ENCODE assay signal across 9 mouse cellular contexts in genomic region chr7:4898851-4899648, GRCm38 (mm10). TPM values are rescaled to one million over a fixed set of nuclear protein-coding genes. Genes with fewer than 3 reads are reported as not detected.
DNase-seq lines count a peak whose midpoint lies in the region; ATAC-seq lines count a peak whose summit lies in the region.
"Had no signal": no experiment of that assay in that cellular context is flagged by ENCODE, and none has a peak within 500 bp of the region (broad histone marks: within the 10 kb centered on the region; RNA-seq: fewer than 3 reads in every experiment).

No protein-coding gene starts in this region.

- H3K9ac ChIP-seq in limb, embryonic 15.5 days: no peak overlapping the region
- H3K9ac ChIP-seq in stomach, embryonic 14.5 days (replicated peaks; ENCODE audit: low read depth, low read length): no peak overlapping the region

- H3K27ac ChIP-seq in limb, embryonic 15.5 days: no peak overlapping the region
- no peak overlapping the region for H3K27ac ChIP-seq in stomach, embryonic 14.5 days (ENCODE audit: low read length)

- H3K4me2 ChIP-seq in limb, embryonic 15.5 days: peak overlapping the region; percentile 40
- H3K4me2 ChIP-seq in stomach, embryonic 14.5 days (replicated peaks; ENCODE audit: low read depth, low read length): peak overlapping the region; percentile 46

- peaks cover 17% of the 10 kb centered on the region for H3K4me1 ChIP-seq in limb, embryonic 15.5 days
- no peaks in the 10 kb centered on the region for H3K4me1 ChIP-seq in stomach, embryonic 14.5 days (ENCODE audit: control insufficient read depth, insufficient read depth, low read length)

- 16% methylated on average over 18 of the region's 18 CpGs for WGBS in limb, embryonic 15.5 days
- WGBS in stomach, embryonic 14.5 days: 19% methylated on average over 18 of the region's 18 CpGs

- H3K27me3 ChIP-seq in limb, embryonic 15.5 days: peaks cover 21% of the 10 kb centered on the region; the same call in 1 of the 2 replicates
- no peaks in the 10 kb centered on the region for H3K27me3 ChIP-seq in stomach, embryonic 14.5 days (ENCODE audit: control insufficient read depth, insufficient read depth, low read length)

- no peak for ATAC-seq in limb, embryonic 15.5 days (ENCODE audit: insufficient number of reproducible peaks, low FRiP score, low TSS enrichment, low read depth)
- no peak for ATAC-seq in stomach, embryonic 14.5 days (ENCODE audit: insufficient number of reproducible peaks, insufficient read depth, low FRiP score, low read depth)

- no peaks in the 10 kb centered on the region for H3K9me3 ChIP-seq in limb, embryonic 15.5 days
- H3K9me3 ChIP-seq in stomach, embryonic 14.5 days (ENCODE audit: control insufficient read depth, low read depth, low read length): peaks cover 3% of the 10 kb centered on the region; the same call in 1 of the 2 replicates

- H3K36me3 ChIP-seq in limb, embryonic 15.5 days: no peaks in the 10 kb centered on the region; the same call in 1 of the 2 replicates
- H3K36me3 ChIP-seq in stomach, embryonic 14.5 days (ENCODE audit: control insufficient read depth, insufficient read depth, low read length): no peaks in the 10 kb centered on the region

- peak overlapping the region; percentile 26 for H3K4me3 ChIP-seq in limb, embryonic 15.5 days
- peak overlapping the region; percentile 22 for H3K4me3 ChIP-seq in stomach, embryonic 14.5 days (ENCODE audit: low read depth, low read length)

- peak; percentile 52 for DNase-seq in adrenal gland, postnatal 10 days
- no peak for DNase-seq in adrenal gland, adult 18-20 months (ENCODE audit: low spot score in 2 of 2)
- DNase-seq in lung, postnatal 36 days: peak; percentile 13
- no peak for DNase-seq in lung, adult 18-20 months
- no peak for DNase-seq in left cerebral cortex, adult 11 months (ENCODE audit: low spot score)
- no peak for DNase-seq in spleen, postnatal 4 days (ENCODE audit: low spot score in 2 of 2)

RNA-seq across cellular contexts. Expression of gene Gm36210, which starts 7.3 kb away (rescaled TPM):
- not detected for total RNA-seq in adrenal gland, postnatal 10 days (2021)
- not detected for total RNA-seq in adrenal gland, adult 18-20 months (2021)
- 0.17 TPM in 1 of 2 replicates, not detected in the other for polyA plus RNA-seq in limb, embryonic 15.5 days (2015; fragmentation: Nextera tagmentation; extraction: Ambion mirVana)
- not detected in 2 replicates for polyA plus RNA-seq in stomach, embryonic 14.5 days (2014; fragmentation: Nextera tagmentation; extraction: Ambion mirVana)
- total RNA-seq: neutrophil, adult 5-6 weeks had no signal

RNA-seq across cellular contexts. Expression of gene Zfp628, which starts 16.0 kb away (rescaled TPM):
- 10 to 100 TPM; 14.7 to 16.4 TPM for total RNA-seq in adrenal gland, postnatal 10 days (2021)
- total RNA-seq in adrenal gland, adult 18-20 months (2021): 10 to 100 TPM; 13.9 to 17.2 TPM
- polyA plus RNA-seq in limb, embryonic 15.5 days (2015; fragmentation: Nextera tagmentation; extraction: Ambion mirVana): 3.4 TPM in 2 replicates
- 4.3 and 4.5 TPM in 2 replicates for polyA plus RNA-seq in stomach, embryonic 14.5 days (2014; fragmentation: Nextera tagmentation; extraction: Ambion mirVana)

RNA-seq across cellular contexts. Expression of gene Isoc2a, which starts 22.1 kb away (rescaled TPM):
- 10 to 100 TPM; 52.8 to 56.8 TPM for total RNA-seq in adrenal gland, postnatal 10 days (2021)
- total RNA-seq in adrenal gland, adult 18-20 months (2021): 10 to 100 TPM; 32.7 to 38.0 TPM
- 0.86 and 1.0 TPM in 2 replicates for polyA plus RNA-seq in limb, embryonic 15.5 days (2015; fragmentation: Nextera tagmentation; extraction: Ambion mirVana)
- 0.94 and 0.98 TPM in 2 replicates for polyA plus RNA-seq in stomach, embryonic 14.5 days (2014; fragmentation: Nextera tagmentation; extraction: Ambion mirVana)

RNA-seq across cellular contexts. Expression of gene Nat14, which starts 22.8 kb away (rescaled TPM):
- 1 to 10 TPM; 5.5 to 8.5 TPM for total RNA-seq in adrenal gland, postnatal 10 days (2021)
- 10 to 100 TPM in 1 of 2 experiments, 1 to 10 TPM in 1; 9.8 to 11.6 TPM for total RNA-seq in adrenal gland, adult 18-20 months (2021)
- polyA plus RNA-seq in limb, embryonic 15.5 days (2015; fragmentation: Nextera tagmentation; extraction: Ambion mirVana): 2.5 and 3.7 TPM in 2 replicates
- polyA plus RNA-seq in stomach, embryonic 14.5 days (2014; fragmentation: Nextera tagmentation; extraction: Ambion mirVana): 3.5 and 4.0 TPM in 2 replicates

RNA-seq across cellular contexts. Expression of gene Ssc5d, which starts 26.5 kb away (rescaled TPM):
- total RNA-seq in adrenal gland, postnatal 10 days (2021): 1 to 10 TPM; 5.9 to 6.9 TPM
- 1 to 10 TPM; 2.2 to 2.5 TPM for total RNA-seq in adrenal gland, adult 18-20 months (2021)
- 15.6 and 21.9 TPM in 2 replicates for polyA plus RNA-seq in limb, embryonic 15.5 days (2015; fragmentation: Nextera tagmentation; extraction: Ambion mirVana)
- polyA plus RNA-seq in stomach, embryonic 14.5 days (2014; fragmentation: Nextera tagmentation; extraction: Ambion mirVana): 3.3 and 3.9 TPM in 2 replicates

Comparison
In these comparisons a context has a peak if more than half of its experiments do, and no peak if none do; other contexts are left out.
1. DNase-seq: peak in adrenal gland, postnatal 10 days (single experiment) and lung, postnatal 36 days (single experiment); none in adrenal gland, adult 18-20 months (0 of 2), lung, adult 18-20 months (0 of 2), left cerebral cortex, adult 11 months (single experiment) and spleen, postnatal 4 days (0 of 2).